Mouse (Mus musculus) adrenal gland, postnatal 10 days (tissue): ENCODE data around the gene Eif2ak1. TPM values are rescaled to one million over a fixed set of nuclear protein-coding genes. Genes with fewer than 3 reads are reported as not detected.

Source experiments
- DNase-seq: peaks from one replicate; pipeline ENCODE4 v3.0.0; 2021; ENCODE audit warnings: mixed read lengths
- total RNA-seq, 2 experiments: library from RNA; stranded (reverse); gene quantifications; 2 replicates each; pipeline ENCODE4 v1.2.3; 2021

Eif2ak1 gene
- total RNA-seq, 2 experiments from 2014 or later = 30.1 to 32.9 TPM

- DNase-seq = no peak
These were observed 80.2 kb downstream of the Eif2ak1 start, which contains the start of gene Ankrd61 for GRCm38 (mm10) chr5:143897635-143898330. Gene Ankrd61, minus strand, starts transcription at chr5:143897685.

GRCm38 (mm10) chr5:143902111-143902510 is 84.5 kb downstream of the Eif2ak1 start:
- peak; percentile 18 for DNase-seq

- DNase-seq = no peak
These were observed 86.2 kb downstream of the Eif2ak1 start for GRCm38 (mm10) chr5:143903813-143904212.

GRCm38 (mm10) chr5:143906429-143906828 is 88.8 kb downstream of the Eif2ak1 start:
- no peak for DNase-seq

- DNase-seq = no peak
These were observed 91.3 kb downstream of the Eif2ak1 start for GRCm38 (mm10) chr5:143908926-143909325.

- DNase-seq = peak; percentile 96
These were observed 92.1 kb downstream of the Eif2ak1 start, which contains the start of the genes Aimp2 and Pms2 for GRCm38 (mm10) chr5:143909417-143910400. Gene Aimp2, minus strand, starts transcription at chr5:143909847. Gene Pms2, plus strand, starts transcription at chr5:143909964.

GRCm38 (mm10) chr5:143916221-143916620 is 98.6 kb downstream of the Eif2ak1 start:
- no peak for DNase-seq

- peak; percentile 73 for DNase-seq
These were observed 99.8 kb downstream of the Eif2ak1 start for GRCm38 (mm10) chr5:143917418-143917817.

DNA sequence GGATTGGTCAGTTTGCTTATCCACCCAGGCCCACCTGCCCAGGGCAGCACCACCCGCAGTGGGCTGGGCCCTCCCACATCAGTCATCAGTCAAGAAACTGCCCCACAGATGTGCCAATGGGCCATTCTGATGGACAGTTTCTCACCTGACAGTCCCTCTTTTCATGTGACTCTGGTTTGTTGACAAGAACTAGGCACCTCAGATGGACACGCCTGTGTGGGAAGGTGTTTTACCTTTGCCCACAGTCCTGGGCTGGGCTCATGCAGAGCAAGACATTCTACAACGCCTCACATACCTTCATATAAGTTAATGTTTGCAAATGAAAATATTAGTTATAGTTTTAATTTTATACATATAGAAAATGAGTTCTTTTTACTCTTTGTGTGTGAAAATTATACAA is 100.5 kb downstream of the Eif2ak1 start:
- DNase-seq = no peak

GRCm38 (mm10) chr5:143924781-143925452 is 107.3 kb downstream of the Eif2ak1 start:
- DNase-seq = no peak

GRCm38 (mm10) chr5:143927875-143928274 is 110.3 kb downstream of the Eif2ak1 start, which contains the start of gene Gm42421:
Gene Gm42421, plus strand, starts transcription at chr5:143928175.
- no peak for DNase-seq

DNA sequence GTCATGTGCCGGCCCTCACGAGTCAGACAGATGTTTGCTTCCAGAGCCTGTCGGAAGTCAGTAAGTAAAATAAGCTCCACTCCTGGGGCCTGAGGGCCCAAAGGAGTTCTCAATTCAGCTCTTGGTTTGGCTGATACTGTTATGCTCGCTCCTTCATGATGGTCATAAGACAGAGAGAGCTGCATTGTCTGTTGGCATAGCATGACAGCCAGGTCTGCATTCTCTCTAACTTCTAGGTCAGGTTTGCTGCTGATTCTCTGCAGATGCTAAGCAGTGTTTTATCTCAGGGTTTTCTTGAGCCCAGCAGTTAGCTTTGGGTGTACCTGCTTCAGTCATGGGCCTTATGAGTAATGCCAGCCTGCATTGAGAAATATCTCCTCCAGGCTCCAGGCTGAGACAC is 111.7 kb downstream of the Eif2ak1 start:
- DNase-seq = no peak

DNA sequence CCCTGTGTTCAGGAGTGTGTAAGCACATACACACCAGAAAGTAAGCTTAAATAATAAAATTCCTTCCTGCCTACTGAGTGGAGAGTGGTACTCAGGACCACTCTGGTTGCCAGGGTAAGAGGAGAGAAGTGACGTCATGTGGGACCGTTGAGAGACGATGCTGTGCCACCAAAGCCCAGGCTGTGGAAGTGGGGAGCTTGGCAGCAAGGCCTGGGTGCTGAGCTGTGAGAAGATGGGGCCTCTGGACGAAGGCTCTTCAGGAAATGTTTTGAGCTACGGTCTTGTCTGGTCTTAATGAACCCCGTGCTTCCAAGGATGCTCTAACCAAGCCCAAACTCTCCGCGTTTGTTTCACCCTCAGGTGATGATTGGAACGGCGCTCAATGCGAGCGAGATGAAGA is 113.1 kb downstream of the Eif2ak1 start:
- no peak for DNase-seq

GRCm38 (mm10) chr5:143931863-143932580 is 114.4 kb downstream of the Eif2ak1 start:
- DNase-seq = no peak

DNA sequence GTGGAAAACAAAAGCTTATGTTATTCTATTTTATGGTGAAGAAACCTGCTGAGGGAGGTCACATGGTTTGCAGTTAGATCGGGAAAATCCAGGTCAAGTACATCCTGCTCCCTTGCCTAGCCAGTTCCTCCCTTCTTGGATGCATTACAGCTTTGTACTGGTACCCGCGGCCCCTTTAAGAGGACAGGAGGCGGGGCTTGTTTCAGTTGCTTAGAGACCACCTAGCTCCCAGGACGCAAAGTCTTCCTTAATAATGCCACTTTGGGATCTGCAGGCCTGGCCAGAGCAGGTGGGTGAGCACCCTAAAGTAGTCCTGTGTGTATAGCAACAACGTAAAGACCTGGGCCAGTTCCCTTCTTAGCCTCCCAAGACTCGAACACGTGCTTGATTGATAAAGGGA is 115.2 kb downstream of the Eif2ak1 start, which contains the start of gene Rsph10b:
Rsph10b (plus strand) TSS at position 205 of the 400 bp plus-strand sequence.
- DNase-seq = peak; percentile 52

- DNase-seq = no peak
These were observed 115.8 kb downstream of the Eif2ak1 start for GRCm38 (mm10) chr5:143933414-143933813.

DNA sequence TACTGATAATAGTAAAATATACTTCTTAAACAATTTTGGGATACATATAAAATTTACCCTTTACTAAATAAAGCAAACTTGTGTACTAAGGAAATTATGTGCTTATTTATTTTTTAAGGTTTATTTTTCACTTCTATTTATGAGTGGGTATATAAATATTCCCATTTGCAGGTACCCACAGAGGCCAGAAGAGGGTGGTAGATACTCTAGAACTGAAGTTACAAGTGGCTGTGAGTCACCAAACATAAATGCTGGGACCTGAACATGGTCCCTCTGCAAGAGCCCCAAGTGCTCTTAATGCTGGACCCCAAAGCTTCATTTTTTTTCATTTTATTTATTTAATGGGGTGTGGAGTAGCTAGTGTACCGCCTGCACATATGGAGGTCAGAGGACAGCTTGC is 116.3 kb downstream of the Eif2ak1 start:
- no peak for DNase-seq

DNA sequence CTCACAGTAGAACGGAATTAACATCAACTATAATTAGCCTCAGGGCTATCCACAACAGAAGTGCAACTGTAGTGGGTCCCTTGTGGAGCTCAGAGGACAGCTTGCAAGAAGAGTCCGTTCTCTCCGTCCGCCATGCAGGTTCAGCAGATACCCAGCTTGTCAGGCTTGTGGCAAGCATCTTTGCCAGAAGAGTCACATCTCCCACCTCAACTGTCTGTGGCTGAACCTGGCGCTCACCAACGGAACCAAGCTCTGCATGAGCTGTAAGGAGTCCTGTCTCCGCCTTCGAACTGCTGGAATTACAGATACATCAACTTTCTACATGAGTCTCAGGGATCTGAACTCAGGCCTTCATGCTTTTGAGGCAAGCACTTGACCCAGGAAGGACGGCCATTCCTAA is 118.6 kb downstream of the Eif2ak1 start:
- DNase-seq = no peak

GRCm38 (mm10) chr5:143941588-143941987 is 124.0 kb downstream of the Eif2ak1 start:
- no peak for DNase-seq

- DNase-seq = no peak
These were observed 125.9 kb downstream of the Eif2ak1 start for GRCm38 (mm10) chr5:143943231-143944125.
